Mouse (Mus musculus): ENCODE results near the gene Smad6. TPM values are rescaled to one million over a fixed set of nuclear protein-coding genes. Genes with fewer than 3 reads are reported as not detected.

Gene Smad6
- polyA plus RNA-seq, 2 experiments = 12.0 to 23.5 TPM

DNA sequence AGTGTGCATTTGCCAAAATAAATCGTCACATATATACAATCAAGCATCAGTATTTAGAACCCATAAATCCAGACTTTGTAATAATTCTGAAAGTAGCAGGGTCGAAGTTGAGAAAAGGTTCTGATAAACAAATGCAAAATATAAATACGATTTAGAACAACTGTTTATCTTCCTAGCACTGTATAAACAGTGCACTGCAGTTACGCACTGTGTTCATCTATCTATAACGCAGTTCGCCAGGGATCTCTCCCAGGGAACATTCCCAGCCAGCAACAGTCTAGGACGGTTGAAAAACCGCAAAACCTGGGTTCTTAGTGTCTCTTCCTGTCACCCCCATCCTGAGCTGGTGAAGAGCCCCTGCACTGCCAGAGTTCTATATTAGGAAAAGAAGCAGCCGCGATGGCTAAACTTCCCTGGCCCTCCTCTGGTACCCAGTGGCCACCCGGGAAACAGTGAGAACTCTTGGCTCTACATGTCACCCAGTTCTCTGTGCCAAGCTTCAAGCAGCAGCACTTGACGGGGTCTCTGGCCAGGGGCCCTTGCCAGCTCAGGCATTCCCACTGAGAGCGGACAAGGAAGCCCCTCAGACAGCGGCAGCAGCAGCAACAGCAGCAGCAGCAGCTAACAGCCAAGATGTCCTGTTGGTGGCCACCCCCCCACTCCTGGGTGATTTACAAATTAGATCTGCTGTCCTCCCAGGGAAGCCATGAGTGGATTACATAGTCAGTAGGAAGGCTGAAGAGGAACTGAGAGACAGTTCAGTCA, 54.3 kb downstream of the Smad6 start:
- ATAC-seq (ENCODE audit: low FRiP score, low read depth) (no peak), DNase-seq (ENCODE audit: low spot score) (no peak)
- Histone ChIP-seq H3K4me3 (replicated peaks; ENCODE audit: low read length) (no peak overlapping the region), H3K27ac (replicated peaks; ENCODE audit: low read depth, low read length) (no peak overlapping the region), H3K27me3 (ENCODE audit: control insufficient read depth, insufficient read depth, low read length) (no peaks in the 10 kb centered on the region), H3K9me3 (ENCODE audit: control insufficient read depth, low read length) (no peaks in the 10 kb centered on the region), H3K4me1 (ENCODE audit: control insufficient read depth, insufficient read depth, low read length) (peaks cover 83% of the 10 kb centered on the region), H3K9ac (ENCODE audit: low read depth, low read length, severe bottlenecking) (no peak overlapping the region), H3K4me2 (replicated peaks; ENCODE audit: low read depth, low read length, severe bottlenecking) (no peak overlapping the region), H3K36me3 (ENCODE audit: control insufficient read depth, insufficient read depth, low read length) (0 out of 2 replicates have a peak, but pooled peaks cover 3% of the 10 kb centered on the region)
- TF ChIP-seq POLR2A (IDR thresholded peaks at IDR 0.05; ENCODE audit: borderline replicate concordance, extremely low read depth, insufficient read depth, insufficient read length) = no peak
- 76% methylated on average over 14 of the region's 14 CpGs for WGBS

DNA sequence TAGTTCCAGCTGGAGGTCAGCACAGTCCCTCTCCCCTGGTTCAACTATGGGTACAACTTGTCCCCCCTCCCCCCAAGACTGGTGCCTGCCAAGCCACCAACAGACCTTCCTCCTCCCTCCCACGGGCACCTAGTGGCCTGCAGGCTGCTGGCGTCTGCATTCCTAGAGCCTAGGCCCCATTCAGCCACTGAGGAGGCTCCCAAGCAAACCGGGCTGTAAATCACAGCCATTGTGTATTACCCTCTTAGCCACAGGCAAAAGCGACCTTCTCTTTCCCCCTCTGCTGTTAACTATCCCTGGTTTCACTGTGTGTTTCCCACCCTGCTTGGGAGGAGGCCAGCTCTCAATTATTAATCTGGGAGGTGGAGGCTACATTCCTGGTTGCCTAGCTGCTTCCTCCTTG, 56.3 kb downstream of the Smad6 start:
- ATAC-seq (ENCODE audit: low FRiP score, low read depth) (peak; percentile 45; the same call in 1 of the 2 replicates), DNase-seq (ENCODE audit: low spot score) (peak; percentile 63)
- no peaks in the 10 kb centered on the region for H3K27me3 ChIP-seq (ENCODE audit: control insufficient read depth, insufficient read depth, low read length)
- no peaks in the 10 kb centered on the region for H3K9me3 ChIP-seq (ENCODE audit: control insufficient read depth, low read length)
- H3K36me3 ChIP-seq (ENCODE audit: control insufficient read depth, insufficient read depth, low read length) = no peaks in the 10 kb centered on the region
- H3K9ac ChIP-seq (ENCODE audit: low read depth, low read length, severe bottlenecking) = no peak overlapping the region
- H3K4me2 ChIP-seq (replicated peaks; ENCODE audit: low read depth, low read length, severe bottlenecking) = no peak overlapping the region
- WGBS = 9% methylated on average over 4 of the region's 4 CpGs
- H3K4me3 ChIP-seq (replicated peaks; ENCODE audit: low read length) = no peak overlapping the region
- H3K4me1 ChIP-seq (ENCODE audit: control insufficient read depth, insufficient read depth, low read length) = peaks cover 80% of the 10 kb centered on the region
- H3K27ac ChIP-seq (replicated peaks; ENCODE audit: low read depth, low read length) = peak overlapping the region; percentile 46
- TF ChIP-seq POLR2A (IDR thresholded peaks at IDR 0.05; ENCODE audit: borderline replicate concordance, extremely low read depth, insufficient read depth, insufficient read length) = no peak

- H3K9me3 ChIP-seq (ENCODE audit: control insufficient read depth, low read length) = no peaks in the 10 kb centered on the region
- H3K4me1 ChIP-seq (ENCODE audit: control insufficient read depth, insufficient read depth, low read length) = peaks cover 77% of the 10 kb centered on the region
- no peaks in the 10 kb centered on the region for H3K27me3 ChIP-seq (ENCODE audit: control insufficient read depth, insufficient read depth, low read length)
- H3K4me3 ChIP-seq (replicated peaks; ENCODE audit: low read length) = no peak overlapping the region
- no peak overlapping the region for H3K9ac ChIP-seq (ENCODE audit: low read depth, low read length, severe bottlenecking)
- H3K27ac ChIP-seq (replicated peaks; ENCODE audit: low read depth, low read length) = no peak overlapping the region
- 71% methylated on average over 6 of the region's 6 CpGs for WGBS
- DNase-seq (ENCODE audit: low spot score) (no peak), ATAC-seq (ENCODE audit: low FRiP score, low read depth) (no peak)
- TF ChIP-seq POLR2A (IDR thresholded peaks at IDR 0.05; ENCODE audit: borderline replicate concordance, extremely low read depth, insufficient read depth, insufficient read length) = no peak
- no peaks in the 10 kb centered on the region for H3K36me3 ChIP-seq (ENCODE audit: control insufficient read depth, insufficient read depth, low read length)
- H3K4me2 ChIP-seq (replicated peaks; ENCODE audit: low read depth, low read length, severe bottlenecking) = no peak overlapping the region
Observed at GRCm38 (mm10) chr9:63961881-63962280, 60.0 kb downstream of the Smad6 start.

- H3K9me3 ChIP-seq (ENCODE audit: control insufficient read depth, low read length) = no peaks in the 10 kb centered on the region
- ATAC-seq (ENCODE audit: low FRiP score, low read depth) (no peak), DNase-seq (ENCODE audit: low spot score) (no peak)
- H3K4me3 ChIP-seq (replicated peaks; ENCODE audit: low read length) = no peak overlapping the region
- H3K27me3 ChIP-seq (ENCODE audit: control insufficient read depth, insufficient read depth, low read length) = no peaks in the 10 kb centered on the region
- peak overlapping the region; percentile 37; the same call in 1 of the 2 replicates for H3K4me2 ChIP-seq (replicated peaks; ENCODE audit: low read depth, low read length, severe bottlenecking)
- no peak for TF ChIP-seq POLR2A (IDR thresholded peaks at IDR 0.05; ENCODE audit: borderline replicate concordance, extremely low read depth, insufficient read depth, insufficient read length)
- no peaks in the 10 kb centered on the region for H3K36me3 ChIP-seq (ENCODE audit: control insufficient read depth, insufficient read depth, low read length)
- H3K9ac ChIP-seq (ENCODE audit: low read depth, low read length, severe bottlenecking) = no peak overlapping the region
- peaks cover 75% of the 10 kb centered on the region for H3K4me1 ChIP-seq (ENCODE audit: control insufficient read depth, insufficient read depth, low read length)
- H3K27ac ChIP-seq (replicated peaks; ENCODE audit: low read depth, low read length) = peak overlapping the region; percentile 80
- 11% methylated on average over 4 of the region's 4 CpGs for WGBS
Observed at GRCm38 (mm10) chr9:63960829-63961185, 61.1 kb downstream of the Smad6 start.

- H3K4me3 ChIP-seq (replicated peaks; ENCODE audit: low read length) = no peak overlapping the region
- no peak for TF ChIP-seq POLR2A (IDR thresholded peaks at IDR 0.05; ENCODE audit: borderline replicate concordance, extremely low read depth, insufficient read depth, insufficient read length)
- peak; percentile 49 for DNase-seq (ENCODE audit: low spot score)
- peaks cover 70% of the 10 kb centered on the region for H3K4me1 ChIP-seq (ENCODE audit: control insufficient read depth, insufficient read depth, low read length)
- no peak; the same call in 1 of the 2 replicates for ATAC-seq (ENCODE audit: low FRiP score, low read depth)
- 3% methylated on average over 21 of the region's 21 CpGs for WGBS
- no peaks in the 10 kb centered on the region for H3K27me3 ChIP-seq (ENCODE audit: control insufficient read depth, insufficient read depth, low read length)
- no peaks in the 10 kb centered on the region for H3K36me3 ChIP-seq (ENCODE audit: control insufficient read depth, insufficient read depth, low read length)
- no peaks in the 10 kb centered on the region for H3K9me3 ChIP-seq (ENCODE audit: control insufficient read depth, low read length)
- peak overlapping the region; percentile 80 for H3K27ac ChIP-seq (replicated peaks; ENCODE audit: low read depth, low read length)
- H3K9ac ChIP-seq (ENCODE audit: low read depth, low read length, severe bottlenecking) = 0 out of 2 replicates have a peak overlapping the region, but pooled peaks have one; percentile 21
- H3K4me2 ChIP-seq (replicated peaks; ENCODE audit: low read depth, low read length, severe bottlenecking) = peak overlapping the region; percentile 37
Observed at GRCm38 (mm10) chr9:63959933-63960828, 61.7 kb downstream of the Smad6 start.
